Mouse (Mus musculus) midbrain, embryonic 12.5 days (tissue): ENCODE results near the gene Haus4. TPM values are rescaled to one million over a fixed set of nuclear protein-coding genes. Genes with fewer than 3 reads are reported as not detected.

Experiments used
- ATAC-seq: fragments of 200-750 bp; cut with Nextera tagmentation; 2 replicates; pipeline ENCODE4 v1.8.0; 2017; ENCODE audit warnings: low read depth, moderate TSS enrichment, moderate library complexity; ENCODE audit not compliant: low FRiP score
- H3K27ac ChIP-seq: fragments of 300-500 bp; sonication (generic); replicated peaks from 2 replicates; pipeline ENCODE4 v1.5.1; 2016; ENCODE audit warnings: mild to moderate bottlenecking
- H3K27me3 ChIP-seq: fragments of 300-500 bp; sonication (generic); 2 replicates; pipeline ENCODE4 v1.6.1; 2016; ENCODE audit warnings: mild to moderate bottlenecking
- H3K36me3 ChIP-seq: fragments of 300-500 bp; sonication (generic); 2 replicates; pipeline ENCODE4 v1.6.1; 2016
- H3K4me1 ChIP-seq: fragments of 300-500 bp; sonication (generic); 2 replicates; pipeline ENCODE4 v1.6.1; 2016
- H3K4me2 ChIP-seq: fragments of 300-500 bp; sonication (generic); replicated peaks from 2 replicates; pipeline ENCODE4 v1.6.1; 2016; ENCODE audit warnings: mild to moderate bottlenecking, moderate library complexity
- H3K4me3 ChIP-seq: fragments of 300-500 bp; sonication (generic); 2 replicates; pipeline ENCODE4 v1.5.1; 2016; ENCODE audit warnings: mild to moderate bottlenecking
- H3K9ac ChIP-seq: fragments of 300-500 bp; sonication (generic); replicated peaks from 2 replicates; pipeline ENCODE4 v1.6.1; 2016; ENCODE audit warnings: mild to moderate bottlenecking, moderate library complexity
- H3K9me3 ChIP-seq: fragments of 300-500 bp; sonication (generic); 2 replicates; pipeline ENCODE4 v1.6.1; 2016; ENCODE audit warnings: mild to moderate bottlenecking
- WGBS: fragments of 180-500 bp; shearing (Covaris S2); methylation state at CpG from one replicate; pipeline ENCODE4 v1.1.7; 2016; 5-methylcytosine and 5-hydroxymethylcytosine counted together
- polyA plus RNA-seq: library from polyadenylated mRNA; unstranded; fragments of >200 nt; fragmentation: Nextera tagmentation; extraction: Ambion mirVana; gene quantifications from 2 replicates; pipeline ENCODE4 v1.2.1, GENCODE M21; 2016

Haus4 gene
- polyA plus RNA-seq, 1 experiment from 2014 or later: 35.0 TPM

DNA sequence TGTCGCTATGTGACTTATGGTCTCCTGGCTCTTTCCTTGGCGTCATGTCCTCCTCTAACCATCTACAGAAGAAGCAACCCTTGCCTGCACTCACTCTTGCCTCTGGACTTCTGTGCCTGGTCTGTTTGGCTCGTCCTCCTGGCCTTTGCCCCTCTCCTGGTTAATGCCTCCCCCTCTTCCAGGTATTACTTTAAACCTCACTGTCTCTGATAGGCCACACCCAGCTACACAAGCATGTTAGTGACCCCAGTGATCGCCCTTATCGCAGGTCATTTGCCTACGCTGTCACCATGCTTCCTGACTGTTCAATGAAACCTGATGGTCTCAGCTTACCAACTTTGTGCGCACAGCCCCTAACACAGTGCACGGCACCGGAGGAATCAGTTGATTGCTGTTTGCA, 28.1 kb upstream of the Haus4 start:
- ATAC-seq: no peak
- no peak overlapping the region for H3K4me2 ChIP-seq
- H3K9ac ChIP-seq: no peak overlapping the region
- peaks cover 5% of the 10 kb centered on the region; the same call in 1 of the 2 replicates for H3K4me1 ChIP-seq
- WGBS: 91% methylated on average over 9 of the region's 9 CpGs
- no peaks in the 10 kb centered on the region for H3K9me3 ChIP-seq
- H3K36me3 ChIP-seq: peaks cover 13% of the 10 kb centered on the region
- H3K4me3 ChIP-seq: no peak overlapping the region
- H3K27ac ChIP-seq: no peak overlapping the region
- H3K27me3 ChIP-seq: no peaks in the 10 kb centered on the region

DNA sequence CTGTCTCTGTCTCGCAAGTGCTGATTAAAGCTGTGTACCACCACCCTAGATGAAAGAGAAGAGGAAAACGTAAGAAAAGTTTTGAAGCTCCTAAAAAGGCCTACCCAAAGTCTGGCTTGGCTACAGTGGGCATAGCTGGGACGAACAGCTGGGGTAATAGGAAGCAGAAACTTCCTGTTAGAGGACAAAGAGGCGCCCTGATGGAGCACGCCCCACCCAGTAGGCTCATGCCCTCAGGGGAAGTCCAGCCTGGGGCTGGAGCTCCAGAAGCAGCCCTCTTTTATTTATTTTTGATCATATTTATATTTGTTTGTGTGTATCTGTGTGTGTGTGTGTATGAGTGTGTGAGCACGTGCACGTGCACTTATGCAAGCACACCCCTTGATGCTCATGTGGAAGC, 25.2 kb upstream of the Haus4 start:
- no peak for ATAC-seq
- peaks cover 5% of the 10 kb centered on the region for H3K36me3 ChIP-seq
- H3K4me1 ChIP-seq: peaks cover 25% of the 10 kb centered on the region
- H3K9me3 ChIP-seq: no peaks in the 10 kb centered on the region
- WGBS: 92% methylated on average over 7 of the region's 7 CpGs
- H3K4me2 ChIP-seq: no peak overlapping the region
- no peak overlapping the region for H3K4me3 ChIP-seq
- no peak overlapping the region for H3K9ac ChIP-seq
- peaks cover 27% of the 10 kb centered on the region for H3K27me3 ChIP-seq
- no peak overlapping the region for H3K27ac ChIP-seq

DNA sequence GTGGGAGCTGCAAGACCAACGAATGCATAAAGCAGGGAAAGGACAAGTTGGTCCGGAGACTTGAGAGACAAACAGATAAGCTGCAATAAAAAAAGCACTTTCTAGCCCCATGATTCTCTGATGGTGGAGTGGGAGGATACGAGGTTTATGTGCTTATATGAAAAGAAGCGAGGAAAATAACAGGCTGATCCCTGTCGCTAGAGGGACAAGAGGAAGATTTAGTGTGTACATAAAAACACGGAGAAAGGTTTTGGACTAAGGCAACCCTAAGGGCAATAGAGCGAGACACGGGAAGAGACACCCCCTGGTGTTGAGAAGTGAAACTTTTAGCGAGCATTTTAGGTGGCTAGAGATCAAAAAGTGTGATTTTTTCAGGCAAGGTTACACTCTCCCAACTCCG, 23.6 kb upstream of the Haus4 start:
- peaks cover 41% of the 10 kb centered on the region for H3K4me1 ChIP-seq
- H3K36me3 ChIP-seq: no peaks in the 10 kb centered on the region
- H3K4me3 ChIP-seq: peak overlapping the region; percentile 78
- H3K27ac ChIP-seq: peak overlapping the region; percentile 82
- H3K27me3 ChIP-seq: peaks cover 31% of the 10 kb centered on the region
- WGBS: 2% methylated on average over 10 of the region's 10 CpGs
- peak overlapping the region; percentile 76 for H3K4me2 ChIP-seq
- H3K9ac ChIP-seq: peak overlapping the region; percentile 87; the same call in 1 of the 2 replicates
- H3K9me3 ChIP-seq: no peaks in the 10 kb centered on the region
- ATAC-seq: no peak

DNA sequence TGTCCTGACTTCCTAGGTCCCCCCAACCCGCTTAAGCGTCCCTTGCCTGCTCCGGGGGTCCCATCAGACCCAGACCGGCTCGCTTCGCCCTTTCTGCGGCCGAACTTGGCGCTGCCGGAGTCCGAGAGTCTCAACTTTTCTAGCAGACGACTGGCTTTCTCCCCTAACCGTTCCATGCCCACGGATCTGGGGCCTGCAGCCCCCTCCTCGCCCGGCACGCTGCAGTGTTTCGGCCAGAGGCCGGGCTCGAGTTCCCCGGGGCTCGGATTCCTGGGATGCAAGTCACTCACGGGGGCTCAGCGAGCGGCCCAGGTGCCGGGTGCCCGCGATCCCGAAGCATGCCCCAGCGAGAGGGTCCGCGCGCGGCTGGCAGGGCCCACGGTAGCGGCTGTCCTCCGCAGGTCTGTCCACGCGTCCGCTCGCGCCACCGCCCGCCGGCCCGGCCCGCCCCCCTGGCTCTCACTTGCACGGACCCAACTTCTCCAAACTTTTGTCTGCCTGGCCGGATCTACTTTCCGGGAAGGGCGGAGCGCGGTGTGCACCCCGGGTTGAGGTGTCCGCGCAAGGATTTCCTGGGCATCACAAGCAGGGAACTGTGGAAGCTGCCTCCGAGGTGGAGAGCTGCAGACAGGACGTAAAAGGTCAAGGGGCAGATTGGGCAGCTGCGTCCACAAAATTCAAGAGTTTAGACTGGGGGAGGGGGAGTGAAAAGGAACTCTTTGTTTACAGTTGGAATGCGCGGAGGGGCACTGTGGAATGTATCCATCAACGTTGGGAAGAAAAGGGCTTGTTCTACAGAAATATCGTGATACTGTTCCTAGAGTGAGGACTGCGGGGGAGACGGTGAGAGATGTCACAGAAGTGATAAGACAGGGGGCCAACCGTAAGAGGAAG, 22.9 kb upstream of the Haus4 start, which contains the start of gene Ajuba:
Gene Ajuba, minus strand, starts transcription at position 470 of the 894 bp plus-strand sequence.
- Histone ChIP-seq H3K9ac (peak within 1 kb of the TSS; percentile 87), H3K36me3 (no peaks in the 10 kb centered on the region), H3K4me1 (peaks cover 48% of the 10 kb centered on the region), H3K27me3 (peaks cover 31% of the 10 kb centered on the region), H3K27ac (peak within 1 kb of the TSS; percentile 82), H3K4me3 (peak within 1 kb of the TSS; percentile 78), H3K4me2 (peak within 1 kb of the TSS; percentile 76), H3K9me3 (no peaks in the 10 kb centered on the region)
- under 1% methylated on average over 66 of the region's 66 CpGs for WGBS
- peak; percentile 51 for ATAC-seq

DNA sequence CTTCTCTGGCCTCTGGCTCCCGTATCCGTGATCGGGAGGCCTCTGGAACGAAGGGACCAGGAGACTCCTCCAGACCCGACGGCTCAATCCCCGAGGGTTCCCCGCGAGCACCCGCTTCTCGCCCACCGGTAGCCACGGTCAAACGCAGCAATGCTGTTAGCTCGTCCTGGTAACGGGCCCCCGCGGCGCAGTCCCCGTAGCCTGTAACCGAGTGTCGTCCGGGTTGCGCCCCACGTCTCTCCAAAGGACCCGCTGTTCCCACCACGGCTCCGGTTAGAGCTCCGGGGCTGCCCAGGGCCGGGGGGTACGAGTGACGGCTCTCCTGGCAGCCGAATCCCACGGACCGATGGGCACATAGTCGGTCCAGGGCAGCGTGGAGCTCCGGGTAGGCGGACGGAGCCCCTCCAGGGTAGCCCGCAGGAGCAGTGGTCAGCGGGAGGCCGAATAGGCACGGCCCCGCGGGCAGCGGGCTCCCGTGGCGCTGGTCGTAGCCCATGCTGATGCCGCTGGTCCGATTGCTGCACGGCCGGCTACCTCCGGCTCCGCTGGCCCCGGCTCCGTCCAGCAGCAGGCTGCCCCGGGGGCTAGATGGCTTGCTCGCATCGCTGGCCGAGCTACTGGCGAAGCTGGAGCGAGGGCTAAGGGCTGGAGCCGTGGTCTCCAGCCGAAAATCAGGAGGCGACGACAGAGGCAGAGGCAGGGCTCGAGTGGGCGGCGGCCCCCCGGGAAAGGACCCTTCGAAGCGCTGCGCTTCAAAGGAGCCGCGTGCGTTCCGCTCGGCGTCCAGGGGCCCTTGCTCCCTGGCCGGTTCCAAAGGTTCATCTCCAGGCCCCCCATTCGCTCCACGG, 22.0 kb upstream of the Haus4 start:
- ATAC-seq: peak; percentile 7; the same call in 1 of the 2 replicates
- Histone ChIP-seq H3K4me2 (peak overlapping the region; percentile 76), H3K36me3 (peaks cover 2% of the 10 kb centered on the region), H3K9ac (peak overlapping the region; percentile 87), H3K27me3 (peaks cover 31% of the 10 kb centered on the region), H3K9me3 (no peaks in the 10 kb centered on the region), H3K27ac (peak overlapping the region; percentile 82), H3K4me1 (peaks cover 57% of the 10 kb centered on the region), H3K4me3 (peak overlapping the region; percentile 78)
- under 1% methylated on average over 80 of the region's 84 CpGs for WGBS

DNA sequence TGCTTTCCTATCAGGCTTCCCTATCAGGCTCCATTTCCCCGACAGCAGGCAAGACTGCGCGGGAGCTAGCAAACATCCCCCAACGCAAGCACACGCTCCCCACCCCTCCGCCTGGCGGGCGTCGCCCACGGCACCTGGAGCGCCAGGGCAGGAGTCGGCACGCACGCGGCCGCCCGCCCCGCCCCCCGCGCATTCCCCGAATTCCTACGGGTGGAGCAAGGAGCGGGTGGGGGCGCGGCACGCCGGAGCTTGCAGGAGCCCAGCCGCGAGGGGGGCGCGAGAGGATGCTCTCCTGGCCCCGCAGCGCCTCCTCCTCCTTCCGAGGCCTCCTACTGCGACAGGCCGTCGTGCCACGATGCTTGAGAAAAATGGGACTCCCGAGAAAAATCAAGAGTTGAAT, 21.2 kb upstream of the Haus4 start:
- under 1% methylated on average over 39 of the region's 39 CpGs for WGBS
- Histone ChIP-seq H3K4me1 (peaks cover 60% of the 10 kb centered on the region), H3K27me3 (peaks cover 31% of the 10 kb centered on the region), H3K9ac (peak overlapping the region; percentile 87), H3K4me2 (peak overlapping the region; percentile 76), H3K36me3 (peaks cover 10% of the 10 kb centered on the region), H3K4me3 (peak overlapping the region; percentile 78), H3K27ac (peak overlapping the region; percentile 20), H3K9me3 (no peaks in the 10 kb centered on the region)
- no peak for ATAC-seq

DNA sequence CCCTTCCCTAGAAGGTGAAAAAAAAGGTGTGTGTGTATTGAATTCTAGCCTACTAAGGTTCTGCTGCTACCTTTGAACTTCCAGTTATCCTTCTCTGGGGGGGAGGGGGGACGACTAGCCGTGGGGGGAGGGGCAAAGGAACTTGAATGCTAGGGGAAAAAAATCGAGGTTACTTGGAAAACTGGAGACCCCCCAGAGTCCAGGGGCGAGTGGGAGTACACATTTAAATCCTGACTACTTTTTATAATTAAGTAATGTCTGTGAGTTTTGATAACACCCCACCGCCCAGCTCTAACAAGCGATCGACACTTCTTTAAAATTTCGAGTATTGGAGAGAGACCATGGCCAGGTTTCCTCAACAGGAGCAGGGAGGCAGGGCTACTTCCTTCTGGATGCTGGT, 20.6 kb upstream of the Haus4 start:
- Histone ChIP-seq H3K4me3 (peak overlapping the region; percentile 78), H3K27me3 (peaks cover 31% of the 10 kb centered on the region), H3K9ac (peak overlapping the region; percentile 87), H3K9me3 (no peaks in the 10 kb centered on the region), H3K36me3 (peaks cover 12% of the 10 kb centered on the region), H3K4me1 (peaks cover 63% of the 10 kb centered on the region), H3K4me2 (peak overlapping the region; percentile 76), H3K27ac (peak overlapping the region; percentile 68; the same call in 1 of the 2 replicates)
- no peak for ATAC-seq
- WGBS: 2% methylated on average over 8 of the region's 8 CpGs

DNA sequence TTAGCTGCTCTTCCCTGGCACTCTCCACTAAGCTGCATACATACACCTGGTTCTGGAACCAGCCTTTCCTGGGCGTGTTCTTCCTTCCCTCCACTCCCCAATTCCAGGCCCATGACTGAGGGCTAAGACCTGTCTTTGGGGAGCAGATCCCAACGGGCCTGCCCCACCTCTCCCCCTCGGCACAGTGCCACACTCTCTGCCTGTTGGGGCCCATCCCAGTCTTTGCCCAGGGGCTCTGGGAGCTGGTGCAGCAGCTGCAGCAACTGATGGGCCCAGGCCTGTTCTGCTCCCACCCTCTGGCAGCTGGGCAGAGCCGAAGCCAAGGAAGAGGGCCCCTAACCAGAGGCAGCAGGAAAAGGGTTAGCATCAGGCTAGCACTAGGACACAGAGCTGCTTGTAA, 19.8 kb upstream of the Haus4 start:
- peak overlapping the region; percentile 78 for H3K4me3 ChIP-seq
- no peak for ATAC-seq
- H3K27me3 ChIP-seq: peaks cover 31% of the 10 kb centered on the region
- H3K27ac ChIP-seq: peak overlapping the region; percentile 68
- WGBS: 6% methylated on average over 4 of the region's 4 CpGs
- H3K9me3 ChIP-seq: no peaks in the 10 kb centered on the region
- peak overlapping the region; percentile 76 for H3K4me2 ChIP-seq
- peaks cover 15% of the 10 kb centered on the region for H3K36me3 ChIP-seq
- peaks cover 71% of the 10 kb centered on the region for H3K4me1 ChIP-seq
- H3K9ac ChIP-seq: peak overlapping the region; percentile 87

DNA sequence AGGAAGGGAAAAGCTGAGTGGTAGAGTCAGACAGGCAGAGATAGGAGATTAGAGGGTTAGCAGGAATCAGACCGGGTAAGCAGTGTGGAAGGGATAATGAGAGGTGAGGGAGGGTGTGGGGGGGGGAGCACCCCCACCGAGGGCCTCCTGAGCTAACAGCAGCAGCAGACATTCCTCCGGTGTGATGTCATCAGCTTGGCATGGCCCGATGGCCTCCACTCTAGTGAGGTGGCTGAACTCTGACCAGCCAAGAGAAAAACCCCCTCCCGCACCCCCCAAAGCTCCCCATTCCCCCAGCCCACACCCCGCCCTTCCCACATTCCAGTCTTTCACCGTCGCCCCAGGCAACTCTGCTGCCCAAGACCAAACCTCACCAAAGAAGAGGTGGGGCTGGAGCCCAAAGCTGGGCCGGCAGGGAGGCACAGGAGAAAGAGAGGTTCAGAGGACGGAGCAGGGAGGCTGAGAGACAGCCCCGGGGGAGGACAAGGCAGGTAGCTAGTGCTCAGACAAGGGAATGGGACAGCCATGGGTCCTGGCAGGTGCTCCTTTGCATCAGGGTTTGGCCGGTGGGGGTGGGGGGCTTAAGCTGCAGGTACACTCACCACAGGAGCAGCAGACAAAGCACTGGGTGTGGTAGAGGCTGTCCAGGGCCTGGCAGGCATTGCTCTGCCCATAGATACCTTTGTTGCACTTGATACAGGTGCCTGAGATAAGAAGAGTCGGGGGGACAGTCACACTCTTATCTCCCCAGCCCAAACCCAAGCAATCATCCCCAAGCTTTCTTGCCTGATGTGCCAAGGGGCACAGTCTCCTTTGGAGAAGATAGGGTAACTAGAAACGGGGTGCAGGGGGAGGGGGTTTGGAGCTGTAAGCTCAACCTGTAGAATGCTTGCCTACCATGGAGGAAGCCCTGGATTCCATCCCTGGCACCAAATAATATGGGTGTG, 18.6 kb upstream of the Haus4 start:
- peaks cover 68% of the 10 kb centered on the region for H3K4me1 ChIP-seq
- 3% methylated on average over 14 of the region's 14 CpGs for WGBS

DNA sequence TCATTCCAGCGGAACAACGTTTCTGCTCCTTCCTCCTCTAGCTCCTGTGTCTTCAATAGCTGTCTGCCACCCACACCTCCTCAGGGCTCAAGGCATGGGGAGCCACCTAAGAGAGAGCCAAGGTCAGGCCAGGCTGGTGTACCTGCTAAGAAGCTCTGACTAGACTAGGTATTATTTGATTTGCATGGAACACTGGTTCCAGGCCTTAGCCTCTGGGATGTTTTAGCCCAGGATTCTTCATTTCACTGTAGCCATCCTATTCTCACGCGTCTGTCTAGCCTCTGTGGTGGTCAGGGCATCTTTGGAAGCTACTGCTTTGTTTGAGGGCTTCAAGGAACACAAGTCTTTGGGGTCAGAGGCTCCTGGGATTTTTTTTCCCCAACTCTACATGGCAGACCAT, 17.7 kb upstream of the Haus4 start:
- no peaks in the 10 kb centered on the region for H3K9me3 ChIP-seq

More for the DNA sequence above, 18.6 kb upstream of the Haus4 start:
- Histone ChIP-seq H3K4me2 (peak overlapping the region; percentile 76), H3K9me3 (no peaks in the 10 kb centered on the region), H3K4me3 (peak overlapping the region; percentile 78), H3K27me3 (peaks cover 31% of the 10 kb centered on the region), H3K36me3 (peaks cover 18% of the 10 kb centered on the region), H3K9ac (peak overlapping the region; percentile 87; the same call in 1 of the 2 replicates), H3K27ac (peak overlapping the region; percentile 81)
- ATAC-seq: peak; percentile 59

More for the DNA sequence above, 17.7 kb upstream of the Haus4 start:
- Histone ChIP-seq H3K27ac (peak overlapping the region; percentile 81), H3K4me3 (no peak overlapping the region), H3K36me3 (peaks cover 22% of the 10 kb centered on the region), H3K27me3 (peaks cover 28% of the 10 kb centered on the region), H3K9ac (no peak overlapping the region), H3K4me1 (peaks cover 67% of the 10 kb centered on the region), H3K4me2 (peak overlapping the region; percentile 76)
- no peak for ATAC-seq
- 32% methylated on average over 4 of the region's 4 CpGs for WGBS
